Mouse (Mus musculus) neural tube, embryonic 11.5 days (tissue): ENCODE results near the gene F2rl3. TPM values are rescaled to one million over a fixed set of nuclear protein-coding genes. Genes with fewer than 3 reads are reported as not detected.

Source experiments
- ATAC-seq: fragments of 200-750 bp; cut with Nextera tagmentation; 2 replicates; pipeline ENCODE4 v1.8.0; 2017; ENCODE audit warnings: moderate number of reproducible peaks, mild to moderate bottlenecking, moderate TSS enrichment, moderate library complexity; ENCODE audit not compliant: insufficient read depth, low FRiP score, low TSS enrichment
- DNase-seq: peaks from one replicate; pipeline ENCODE4 v3.0.0-alpha.2; 2015; ENCODE audit warnings: low spot score
- H3K27ac ChIP-seq: fragments of 300-500 bp; sonication (generic); 2 replicates; pipeline ENCODE4 v1.5.1; 2014; ENCODE audit warnings: low read depth, mild to moderate bottlenecking, low read length
- H3K27me3 ChIP-seq: fragments of 300-500 bp; sonication (generic); 2 replicates; pipeline ENCODE4 v1.6.1; 2014; ENCODE audit warnings: mild to moderate bottlenecking, low read length, mixed read lengths; ENCODE audit not compliant: control insufficient read depth, insufficient read depth
- H3K36me3 ChIP-seq: fragments of 300-500 bp; sonication (generic); 2 replicates; pipeline ENCODE4 v1.6.1; 2014; ENCODE audit warnings: mild to moderate bottlenecking, low read length, moderate library complexity, mixed read lengths; ENCODE audit not compliant: control insufficient read depth, insufficient read depth
- H3K4me1 ChIP-seq: fragments of 300-500 bp; sonication (generic); 2 replicates; pipeline ENCODE4 v1.6.1; 2014; ENCODE audit warnings: low read length, mixed read lengths; ENCODE audit not compliant: control insufficient read depth, insufficient read depth
- H3K4me2 ChIP-seq: fragments of 300-500 bp; sonication (generic); 2 replicates; pipeline ENCODE4 v1.6.1; 2014; ENCODE audit warnings: low read depth, mild to moderate bottlenecking, moderate library complexity
- H3K4me3 ChIP-seq: fragments of 300-500 bp; sonication (generic); 2 replicates; pipeline ENCODE4 v1.5.1; 2014; ENCODE audit warnings: low read depth, low read length
- H3K9ac ChIP-seq: fragments of 300-500 bp; sonication (generic); 2 replicates; pipeline ENCODE4 v1.6.1; 2014; ENCODE audit warnings: mild to moderate bottlenecking, low read length
- H3K9me3 ChIP-seq: fragments of 300-500 bp; sonication (generic); 2 replicates; pipeline ENCODE4 v1.6.1; 2016; ENCODE audit warnings: low read length; ENCODE audit not compliant: control insufficient read depth
- WGBS: fragments of 180-500 bp; shearing (Covaris S2); extraction: QIAGEN DNeasy Blood & Tissue Kit; methylation state at CpG from one replicate; pipeline ENCODE4 v1.1.7; 2014; 5-methylcytosine and 5-hydroxymethylcytosine counted together
- polyA plus RNA-seq: library from polyadenylated mRNA; unstranded; fragments of >200 nt; fragmentation: Nextera tagmentation; extraction: Ambion mirVana; gene quantifications from 2 replicates; pipeline ENCODE4 v1.2.1, GENCODE M21; 2014

Gene F2rl3
- polyA plus RNA-seq, 1 experiment from 2014 or later, result 2.0 TPM

GRCm38 (mm10) chr8:72801583-72801982, 39.9 kb downstream of the F2rl3 start:
- H3K4me3 ChIP-seq, result no peak overlapping the region
- ATAC-seq (no peak), DNase-seq (no peak)
- H3K27me3 ChIP-seq, result no peaks in the 10 kb centered on the region
- no peaks in the 10 kb centered on the region for H3K36me3 ChIP-seq
- no peak overlapping the region for H3K4me2 ChIP-seq
- H3K27ac ChIP-seq, result no peak overlapping the region
- H3K9ac ChIP-seq, result no peak overlapping the region
- H3K9me3 ChIP-seq, result no peaks in the 10 kb centered on the region
- no peaks in the 10 kb centered on the region for H3K4me1 ChIP-seq
- 82% methylated on average over 2 of the region's 2 CpGs for WGBS

GRCm38 (mm10) chr8:72812690-72813089, 51.0 kb downstream of the F2rl3 start:
- no peaks in the 10 kb centered on the region for H3K36me3 ChIP-seq
- no peaks in the 10 kb centered on the region for H3K27me3 ChIP-seq
- peak; percentile 31; the same call in 1 of the 2 replicates for ATAC-seq
- no peak overlapping the region for H3K27ac ChIP-seq
- no peaks in the 10 kb centered on the region for H3K4me1 ChIP-seq
- no peak for DNase-seq
- 94% methylated on average over 3 of the region's 3 CpGs for WGBS
- no peak overlapping the region for H3K4me2 ChIP-seq
- no peaks in the 10 kb centered on the region for H3K9me3 ChIP-seq
- no peak overlapping the region for H3K4me3 ChIP-seq
- no peak overlapping the region for H3K9ac ChIP-seq

Other genes with a start within 250 kb of the F2rl3 start
- gene Med26, start 213.6 kb upstream of the F2rl3 start, polyA plus RNA-seq, result 14.6 and 16.6 TPM in 2 replicates
- gene Smim7, start 190.8 kb upstream of the F2rl3 start, polyA plus RNA-seq, result 124 and 125 TPM in 2 replicates
- gene Tmem38a, start 189.8 kb upstream of the F2rl3 start, polyA plus RNA-seq, result 17.3 and 17.5 TPM in 2 replicates
- gene Nwd1, start 115.2 kb upstream of the F2rl3 start, polyA plus RNA-seq, result 0.12 and 0.16 TPM in 2 replicates
- 167 and 169 TPM in 2 replicates for gene Sin3b, start 38.6 kb upstream of the F2rl3 start, polyA plus RNA-seq